Mouse (Mus musculus): ENCODE measurements at regions not wholly inside any gene's neighbourhood (a gene's known extent, or its start where the extent isn't known, plus 50 kb on each side); places are given as distances from the start of the nearest gene placed in this dataset.
A peak's percentile ranks its signal among the peaks of the same experiment; 100 is the strongest.

GRCm38 (mm10) chr2:21908813-21909480, 318.4 kb upstream of the Myo3a start:
- H3K36me3 ChIP-seq (ENCODE audit: control insufficient read depth, insufficient read depth, low read length): no peaks in the 10 kb centered on the region
- H3K4me1 ChIP-seq (ENCODE audit: control insufficient read depth, insufficient read depth, low read length): no peaks in the 10 kb centered on the region; the same call in 1 of the 2 replicates
- H3K27ac ChIP-seq (replicated peaks; ENCODE audit: insufficient read depth, low read depth, low read length): no peak overlapping the region
- TF ChIP-seq CTCF (IDR thresholded peaks at IDR 0.05; ENCODE audit: low read depth, low read length) (no peak), POLR2A (IDR thresholded peaks at IDR 0.05; ENCODE audit: extremely low read depth, insufficient read depth, low read length) (no peak)
- no peak overlapping the region for H3K9ac ChIP-seq (ENCODE audit: low read depth, low read length)
- WGBS: 71% methylated on average over 7 of the region's 7 CpGs
- H3K79me2 ChIP-seq (ENCODE audit: control insufficient read depth, insufficient read depth, low read length): no peaks in the 10 kb centered on the region
- no peak overlapping the region for H3K4me3 ChIP-seq (ENCODE audit: insufficient read depth, low read depth, low read length)
- DNase-seq (ENCODE audit: extremely low read depth, low read depth, low spot score): no peak
- H3K27me3 ChIP-seq (ENCODE audit: control insufficient read depth, insufficient read depth, low read length): no peaks in the 10 kb centered on the region

GRCm38 (mm10) chr2:21909481-21909966, 317.8 kb upstream of the Myo3a start:
- no peak overlapping the region for H3K9ac ChIP-seq (ENCODE audit: low read depth, low read length)
- peak; percentile 57 for DNase-seq (ENCODE audit: extremely low read depth, low read depth, low spot score)
- TF ChIP-seq CTCF (IDR thresholded peaks at IDR 0.05; ENCODE audit: low read depth, low read length): peak; percentile 57
- no peak for TF ChIP-seq POLR2A (IDR thresholded peaks at IDR 0.05; ENCODE audit: extremely low read depth, insufficient read depth, low read length)
- no peaks in the 10 kb centered on the region for H3K36me3 ChIP-seq (ENCODE audit: control insufficient read depth, insufficient read depth, low read length)
- H3K4me1 ChIP-seq (ENCODE audit: control insufficient read depth, insufficient read depth, low read length): no peaks in the 10 kb centered on the region; the same call in 1 of the 2 replicates
- H3K27me3 ChIP-seq (ENCODE audit: control insufficient read depth, insufficient read depth, low read length): no peaks in the 10 kb centered on the region
- no peak overlapping the region for H3K4me3 ChIP-seq (ENCODE audit: insufficient read depth, low read depth, low read length)
- no peaks in the 10 kb centered on the region for H3K79me2 ChIP-seq (ENCODE audit: control insufficient read depth, insufficient read depth, low read length)
- H3K27ac ChIP-seq (replicated peaks; ENCODE audit: insufficient read depth, low read depth, low read length): no peak overlapping the region
- WGBS: 18% methylated on average over 7 of the region's 7 CpGs

DNA sequence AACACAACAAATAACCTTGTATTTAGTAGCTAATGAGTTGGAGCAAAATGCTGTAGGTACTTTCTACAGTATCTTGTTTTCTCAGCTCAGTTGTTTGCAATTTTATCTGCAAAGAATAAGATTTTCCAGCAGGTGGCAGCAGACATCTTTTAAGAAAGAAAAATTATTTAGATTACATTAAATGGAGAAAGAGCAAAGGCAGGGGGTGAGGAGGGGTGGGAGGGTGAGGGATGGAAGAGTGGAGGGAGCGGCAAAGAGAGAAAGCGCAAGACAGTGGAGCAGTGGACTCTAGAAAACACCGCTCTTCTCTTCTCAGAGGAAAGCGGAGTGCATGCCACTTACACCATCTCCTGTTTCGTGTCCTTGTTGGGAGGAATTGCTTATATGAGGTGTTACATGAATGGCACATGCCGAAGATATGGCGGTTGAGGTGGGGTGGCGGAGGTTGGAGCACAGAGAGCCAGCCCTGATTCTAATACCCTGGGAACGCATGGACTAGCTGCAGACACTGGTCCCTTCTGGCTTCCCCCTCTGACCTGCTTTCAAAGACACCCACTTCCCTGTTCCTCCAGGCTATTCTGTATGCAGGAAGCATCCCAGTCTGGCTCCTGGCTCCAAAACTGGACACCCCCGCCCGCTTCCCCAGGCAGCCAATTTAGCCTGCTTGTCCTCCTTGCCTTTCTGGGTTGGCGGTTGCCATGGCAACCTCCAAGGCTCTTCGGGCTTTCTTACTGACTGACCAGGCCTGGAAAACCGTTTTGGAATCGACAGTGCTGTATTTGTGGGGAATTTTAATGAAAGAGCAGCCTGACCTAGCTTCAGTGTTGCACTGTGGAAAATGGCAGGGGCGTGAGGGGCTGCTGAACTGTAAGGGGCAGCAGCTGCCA, 309.3 kb upstream of the Myo3a start:
- peak; percentile 17 for DNase-seq (ENCODE audit: extremely low read depth, low read depth, low spot score)
- Histone ChIP-seq H3K79me2 (ENCODE audit: control insufficient read depth, insufficient read depth, low read length) (no peaks in the 10 kb centered on the region), H3K9ac (ENCODE audit: low read depth, low read length) (no peak overlapping the region), H3K27me3 (ENCODE audit: control insufficient read depth, insufficient read depth, low read length) (no peaks in the 10 kb centered on the region), H3K36me3 (ENCODE audit: control insufficient read depth, insufficient read depth, low read length) (no peaks in the 10 kb centered on the region), H3K4me3 (ENCODE audit: insufficient read depth, low read depth, low read length) (no peak overlapping the region), H3K4me1 (ENCODE audit: control insufficient read depth, insufficient read depth, low read length) (no peaks in the 10 kb centered on the region), H3K27ac (replicated peaks; ENCODE audit: insufficient read depth, low read depth, low read length) (no peak overlapping the region)
- 31% methylated on average over 16 of the region's 16 CpGs for WGBS
- TF ChIP-seq POLR2A (IDR thresholded peaks at IDR 0.05; ENCODE audit: extremely low read depth, insufficient read depth, low read length) (no peak), CTCF (IDR thresholded peaks at IDR 0.05; ENCODE audit: low read depth, low read length) (no peak)

DNA sequence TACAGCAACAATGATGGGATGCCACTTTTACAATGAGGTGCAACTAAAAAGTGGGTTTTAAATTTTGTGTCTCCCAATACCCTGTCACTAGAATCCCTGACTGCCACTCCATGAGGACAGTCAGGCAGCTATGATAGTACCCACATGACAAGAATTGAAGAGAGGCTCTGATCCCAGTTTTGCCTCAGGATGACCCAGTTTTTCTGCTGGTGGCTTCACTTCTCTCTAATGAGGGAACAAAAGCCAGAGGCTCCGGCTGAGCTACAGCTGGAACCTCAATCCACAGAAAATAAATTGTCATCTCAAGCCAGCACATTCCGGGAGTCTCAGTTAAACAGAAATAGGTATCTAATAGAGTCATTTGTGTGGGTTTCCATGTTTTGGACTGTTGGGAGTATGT, 308.2 kb upstream of the Myo3a start:
- H3K4me3 ChIP-seq (ENCODE audit: insufficient read depth, low read depth, low read length): no peak overlapping the region
- H3K79me2 ChIP-seq (ENCODE audit: control insufficient read depth, insufficient read depth, low read length): no peaks in the 10 kb centered on the region
- no peaks in the 10 kb centered on the region for H3K36me3 ChIP-seq (ENCODE audit: control insufficient read depth, insufficient read depth, low read length)
- no peaks in the 10 kb centered on the region for H3K4me1 ChIP-seq (ENCODE audit: control insufficient read depth, insufficient read depth, low read length)
- 81% methylated on average over 2 of the region's 2 CpGs for WGBS
- no peak overlapping the region for H3K9ac ChIP-seq (ENCODE audit: low read depth, low read length)
- DNase-seq (ENCODE audit: extremely low read depth, low read depth, low spot score): no peak
- H3K27me3 ChIP-seq (ENCODE audit: control insufficient read depth, insufficient read depth, low read length): no peaks in the 10 kb centered on the region
- no peak for TF ChIP-seq CTCF (IDR thresholded peaks at IDR 0.05; ENCODE audit: low read depth, low read length)
- no peak for TF ChIP-seq POLR2A (IDR thresholded peaks at IDR 0.05; ENCODE audit: extremely low read depth, insufficient read depth, low read length)
- no peak overlapping the region for H3K27ac ChIP-seq (replicated peaks; ENCODE audit: insufficient read depth, low read depth, low read length)

- no peak for TF ChIP-seq CTCF (IDR thresholded peaks at IDR 0.05; ENCODE audit: low read depth, low read length)
- no peak for TF ChIP-seq POLR2A (IDR thresholded peaks at IDR 0.05; ENCODE audit: extremely low read depth, insufficient read depth, low read length)
- no peak overlapping the region for H3K27ac ChIP-seq (replicated peaks; ENCODE audit: insufficient read depth, low read depth, low read length)
- no peaks in the 10 kb centered on the region for H3K79me2 ChIP-seq (ENCODE audit: control insufficient read depth, insufficient read depth, low read length)
- H3K27me3 ChIP-seq (ENCODE audit: control insufficient read depth, insufficient read depth, low read length): no peaks in the 10 kb centered on the region
- H3K4me3 ChIP-seq (ENCODE audit: insufficient read depth, low read depth, low read length): no peak overlapping the region
- no peak for DNase-seq (ENCODE audit: extremely low read depth, low read depth, low spot score)
- no peaks in the 10 kb centered on the region for H3K36me3 ChIP-seq (ENCODE audit: control insufficient read depth, insufficient read depth, low read length)
- WGBS: 9% methylated on average over 1 of the region's 1 CpGs
- H3K4me1 ChIP-seq (ENCODE audit: control insufficient read depth, insufficient read depth, low read length): no peaks in the 10 kb centered on the region
- H3K9ac ChIP-seq (ENCODE audit: low read depth, low read length): no peak overlapping the region
Observed at GRCm38 (mm10) chr2:21927656-21928055, 299.6 kb upstream of the Myo3a start.

Data from liver, adult 2 months (tissue).